Comparison of ENCODE assay signal across 11 mouse cellular contexts in the genomic region with DNA sequence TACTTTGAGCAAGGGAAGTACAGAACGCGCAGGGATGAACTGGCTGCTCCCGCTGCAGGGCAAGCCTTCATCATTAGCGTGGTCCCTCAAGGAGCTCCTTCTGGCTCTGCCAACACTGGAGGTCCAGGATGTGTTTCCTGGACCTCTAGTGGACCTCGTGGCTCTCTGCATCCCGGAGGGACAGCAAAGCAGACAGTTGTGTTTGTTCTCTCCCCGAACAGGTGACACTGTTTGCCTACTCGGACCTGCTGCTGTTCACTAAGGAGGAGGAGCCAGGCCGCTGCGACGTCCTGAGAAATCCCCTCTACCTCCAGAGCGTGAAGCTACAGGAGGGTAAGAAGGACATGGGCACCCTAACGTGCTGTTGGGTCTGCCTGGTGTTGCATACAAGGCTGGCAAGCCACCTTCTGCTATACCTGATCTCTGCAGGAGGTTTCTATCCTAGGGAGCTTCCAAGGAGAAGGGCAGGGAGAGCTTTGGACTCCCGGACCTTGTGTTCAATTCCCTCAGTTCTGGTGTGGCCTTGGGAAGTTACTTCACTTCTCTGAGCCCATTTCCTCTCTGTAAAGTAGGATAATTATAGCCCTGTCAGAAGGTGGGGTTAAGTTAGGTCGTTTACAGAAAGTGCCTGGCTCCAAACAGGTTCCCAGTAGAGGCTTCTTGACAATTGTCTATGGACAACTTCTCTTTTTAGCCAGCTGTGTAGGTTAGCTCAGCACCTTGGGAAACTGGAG.
DNase-seq lines count a peak whose midpoint lies in the region; ATAC-seq and TF ChIP-seq lines count a peak whose summit lies in the region.
"Had no signal": no experiment of that assay in that cellular context is flagged by ENCODE, and none has a peak within 500 bp of the region (broad histone marks: within the 10 kb centered on the region; RNA-seq: fewer than 3 reads in every experiment).

No protein-coding gene starts in this region.

- peak; percentile 20; the same call in 1 of the 2 replicates for TF ChIP-seq CTCF in liver, embryonic 14.5 days (IDR thresholded peaks at IDR 0.05; ENCODE audit: low read depth)

- peaks cover 32% of the 10 kb centered on the region for H3K4me1 ChIP-seq in forebrain, embryonic 10.5 days
- 0 out of 2 replicates have a peak, but pooled peaks cover 6% of the 10 kb centered on the region for H3K4me1 ChIP-seq in forebrain, embryonic 15.5 days
- H3K4me1 ChIP-seq in kidney, embryonic 15.5 days: peaks cover 34% of the 10 kb centered on the region
- peaks cover 55% of the 10 kb centered on the region for H3K4me1 ChIP-seq in embryonic facial prominence, embryonic 10.5 days
- peaks cover 0 to 16% of the 10 kb centered on the region in 2 experiments; a peak in 2 of 4 replicates for H3K4me1 ChIP-seq in liver, embryonic 14.5 days (replicated peaks; ENCODE audit: control insufficient read depth in 2 of 2, insufficient read depth in 2 of 2, low read length in 1 of 2)
- H3K4me1 ChIP-seq: neural tube, embryonic 12.5 days had no signal

- H3K27me3 ChIP-seq in forebrain, embryonic 10.5 days (ENCODE audit: poor library complexity, severe bottlenecking): peaks cover 4% of the 10 kb centered on the region; the same call in 1 of the 2 replicates
- no peaks in the 10 kb centered on the region for H3K27me3 ChIP-seq in forebrain, embryonic 15.5 days
- H3K27me3 ChIP-seq in kidney, embryonic 15.5 days: no peaks in the 10 kb centered on the region
- H3K27me3 ChIP-seq in embryonic facial prominence, embryonic 10.5 days (replicated peaks; ENCODE audit: low read depth, poor library complexity, severe bottlenecking): peaks cover 4% of the 10 kb centered on the region; the same call in 1 of the 2 replicates
- H3K27me3 ChIP-seq in liver, embryonic 14.5 days (ENCODE audit: control insufficient read depth, insufficient read depth, low read length): no peaks in the 10 kb centered on the region
- H3K27me3 ChIP-seq: neural tube, embryonic 12.5 days had no signal

- peak overlapping the region; percentile 53; the same call in 1 of the 2 replicates for H3K27ac ChIP-seq in forebrain, embryonic 10.5 days
- H3K27ac ChIP-seq in forebrain, embryonic 15.5 days (replicated peaks): no peak overlapping the region
- peak overlapping the region; percentile 78 for H3K27ac ChIP-seq in kidney, embryonic 15.5 days
- peak overlapping the region; percentile 30 for H3K27ac ChIP-seq in embryonic facial prominence, embryonic 10.5 days (replicated peaks)
- H3K27ac ChIP-seq in liver, embryonic 14.5 days: no peak overlapping the region
- H3K27ac ChIP-seq: neural tube, embryonic 12.5 days had no signal

- no peak for ATAC-seq in forebrain, embryonic 15.5 days (replicated peaks)
- no peak for ATAC-seq in kidney, embryonic 15.5 days (replicated peaks; ENCODE audit: low FRiP score)
- ATAC-seq in liver, embryonic 14.5 days (ENCODE audit: insufficient read depth): no peak
- ATAC-seq in cerebellum, adult (ENCODE audit: insufficient number of reproducible peaks, low FRiP score, low TSS enrichment): no peak

- peaks cover 63% of the 10 kb centered on the region for H3K36me3 ChIP-seq in forebrain, embryonic 10.5 days (replicated peaks)
- no peaks in the 10 kb centered on the region for H3K36me3 ChIP-seq in forebrain, embryonic 15.5 days
- H3K36me3 ChIP-seq in kidney, embryonic 15.5 days: peaks cover 30% of the 10 kb centered on the region
- H3K36me3 ChIP-seq in embryonic facial prominence, embryonic 10.5 days (replicated peaks): no peaks in the 10 kb centered on the region
- H3K36me3 ChIP-seq in liver, embryonic 14.5 days (replicated peaks; ENCODE audit: control insufficient read depth, insufficient read depth, low read depth): no peaks in the 10 kb centered on the region

- no peaks in the 10 kb centered on the region for H3K9me3 ChIP-seq in forebrain, embryonic 10.5 days
- H3K9me3 ChIP-seq in forebrain, embryonic 15.5 days: no peaks in the 10 kb centered on the region
- H3K9me3 ChIP-seq in kidney, embryonic 15.5 days (replicated peaks): no peaks in the 10 kb centered on the region
- no peaks in the 10 kb centered on the region for H3K9me3 ChIP-seq in embryonic facial prominence, embryonic 10.5 days
- H3K9me3 ChIP-seq in liver, embryonic 14.5 days (ENCODE audit: control insufficient read depth, low read length): no peaks in the 10 kb centered on the region
- H3K9me3 ChIP-seq: neural tube, embryonic 12.5 days had no signal

- H3K4me2 ChIP-seq in forebrain, embryonic 15.5 days (replicated peaks): no peak overlapping the region
- no peak overlapping the region for H3K4me2 ChIP-seq in kidney, embryonic 15.5 days
- H3K4me2 ChIP-seq in liver, embryonic 14.5 days (ENCODE audit: low read depth): no peak overlapping the region
- H3K4me2 ChIP-seq: neural tube, embryonic 12.5 days had no signal

- WGBS in forebrain, embryonic 10.5 days: 71% methylated on average over 15 of the region's 15 CpGs
- 77% methylated on average over 15 of the region's 15 CpGs for WGBS in forebrain, embryonic 15.5 days
- 68% methylated on average over 15 of the region's 15 CpGs for WGBS in kidney, embryonic 15.5 days
- 63% methylated on average over 15 of the region's 15 CpGs for WGBS in embryonic facial prominence, embryonic 10.5 days
- WGBS in liver, embryonic 14.5 days (ENCODE audit: insufficient replicate concordance): 41% methylated on average over 15 of the region's 15 CpGs

- no peak overlapping the region for H3K9ac ChIP-seq in forebrain, embryonic 15.5 days (replicated peaks)
- no peak overlapping the region for H3K9ac ChIP-seq in kidney, embryonic 15.5 days
- H3K9ac ChIP-seq in liver, embryonic 14.5 days (replicated peaks): no peak overlapping the region
- H3K9ac ChIP-seq: neural tube, embryonic 12.5 days had no signal

- no peak for DNase-seq in forebrain, embryonic 10.5 days (ENCODE audit: extremely low spot score, low spot score)
- DNase-seq in kidney, adult 9 months: no peak
- no peak for DNase-seq in embryonic facial prominence, embryonic 10.5 days (ENCODE audit: low spot score)
- no peak for DNase-seq in liver, embryonic 14.5 days (ENCODE audit: low read depth in 3 of 3, low spot score in 3 of 3)
- no peak for DNase-seq in cerebellum, adult 9-10 months
- DNase-seq: gastrocnemius, postnatal 36 days; spleen, adult 18-20 months had no signal

- no peak overlapping the region for H3K4me3 ChIP-seq in forebrain, embryonic 10.5 days
- H3K4me3 ChIP-seq in forebrain, embryonic 15.5 days: no peak overlapping the region
- no peak overlapping the region for H3K4me3 ChIP-seq in kidney, embryonic 15.5 days (replicated peaks)
- no peak overlapping the region for H3K4me3 ChIP-seq in embryonic facial prominence, embryonic 10.5 days
- no peak overlapping the region for H3K4me3 ChIP-seq in liver, embryonic 14.5 days (ENCODE audit: insufficient read depth in 1 of 2, low read depth in 2 of 2, low read length in 2 of 2)
- H3K4me3 ChIP-seq: neural tube, embryonic 12.5 days had no signal

- no peak for TF ChIP-seq EP300 in liver, embryonic 14.5 days (IDR thresholded peaks at IDR 0.05; ENCODE audit: low read depth)

Comparison
In these comparisons a context has a peak if more than half of its experiments do, and no peak if none do; other contexts are left out.
1. H3K27ac ChIP-seq: peak in forebrain, embryonic 10.5 days (single experiment), kidney, embryonic 15.5 days (single experiment) and embryonic facial prominence, embryonic 10.5 days (single experiment); none in forebrain, embryonic 15.5 days (single experiment) and liver, embryonic 14.5 days (single experiment).